Mouse (Mus musculus) spleen, postnatal 4 days (tissue): ENCODE results near the gene Slc46a3.

Experiments
- DNase-seq, 2 experiments: peaks; one replicate each; pipeline ENCODE4 v3.0.0; 2022; ENCODE audit warnings: low spot score in 2 of 2

The Slc46a3 gene

DNA sequence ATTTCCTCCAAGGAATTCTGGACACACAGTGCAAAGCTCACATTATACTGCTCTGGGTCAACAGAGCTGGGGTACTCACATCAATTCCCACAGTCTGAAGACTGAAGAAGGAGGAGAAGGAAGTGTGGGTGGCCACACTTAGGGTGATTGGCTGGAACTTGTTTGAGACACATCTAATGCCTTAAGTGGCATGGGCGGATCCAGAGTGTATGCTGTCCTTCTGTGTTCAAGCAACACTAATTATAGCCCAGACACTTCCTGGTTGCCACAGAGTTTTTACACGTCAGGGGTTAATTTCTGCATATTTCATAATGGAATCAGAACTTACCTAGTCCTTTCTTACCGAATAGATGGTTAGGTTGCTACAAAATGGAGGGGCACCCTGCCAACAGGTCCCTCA lies 49.3 kb downstream of the Slc46a3 start:
- DNase-seq, result no peak

DNA sequence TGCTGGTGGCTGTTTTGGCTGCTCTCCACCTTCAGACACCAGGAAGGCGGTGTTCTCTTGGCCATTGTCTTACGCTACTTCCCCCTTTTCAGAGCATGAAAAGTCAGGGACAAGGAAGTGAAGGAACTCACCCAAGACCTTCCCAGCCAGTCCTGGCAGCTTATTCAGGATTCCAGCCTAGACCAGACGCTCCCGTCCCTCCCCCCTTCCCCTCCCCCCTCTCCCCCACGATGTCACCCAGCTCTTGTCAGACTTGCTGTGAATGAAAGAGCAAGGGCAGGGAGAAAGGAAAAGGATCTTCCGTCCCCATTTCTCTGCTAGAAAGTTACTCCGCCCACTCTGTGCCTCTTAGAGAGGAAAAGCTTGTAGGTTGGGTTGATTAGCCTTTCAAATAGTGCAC lies 51.3 kb downstream of the Slc46a3 start:
- no peak for DNase-seq

DNA sequence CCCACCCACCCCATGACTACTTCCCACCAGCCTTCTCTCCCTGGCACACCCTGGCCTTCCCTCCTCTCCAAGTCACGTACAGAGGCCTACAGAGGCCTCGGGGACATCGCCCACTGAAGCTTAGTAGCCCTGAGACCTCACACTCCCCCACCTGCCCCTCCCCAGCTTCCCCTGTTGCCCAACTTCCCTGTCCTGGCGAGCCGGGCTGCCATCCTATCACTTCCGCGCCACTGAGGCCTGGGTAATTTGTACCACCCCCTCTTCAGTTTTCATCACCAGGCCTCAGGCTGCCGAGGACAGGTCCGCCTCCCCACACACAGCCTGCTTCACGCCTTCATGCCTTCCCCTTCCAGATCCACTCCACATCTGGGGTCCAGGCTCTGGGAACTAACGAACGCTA lies 55.2 kb downstream of the Slc46a3 start:
- no peak for DNase-seq

DNA sequence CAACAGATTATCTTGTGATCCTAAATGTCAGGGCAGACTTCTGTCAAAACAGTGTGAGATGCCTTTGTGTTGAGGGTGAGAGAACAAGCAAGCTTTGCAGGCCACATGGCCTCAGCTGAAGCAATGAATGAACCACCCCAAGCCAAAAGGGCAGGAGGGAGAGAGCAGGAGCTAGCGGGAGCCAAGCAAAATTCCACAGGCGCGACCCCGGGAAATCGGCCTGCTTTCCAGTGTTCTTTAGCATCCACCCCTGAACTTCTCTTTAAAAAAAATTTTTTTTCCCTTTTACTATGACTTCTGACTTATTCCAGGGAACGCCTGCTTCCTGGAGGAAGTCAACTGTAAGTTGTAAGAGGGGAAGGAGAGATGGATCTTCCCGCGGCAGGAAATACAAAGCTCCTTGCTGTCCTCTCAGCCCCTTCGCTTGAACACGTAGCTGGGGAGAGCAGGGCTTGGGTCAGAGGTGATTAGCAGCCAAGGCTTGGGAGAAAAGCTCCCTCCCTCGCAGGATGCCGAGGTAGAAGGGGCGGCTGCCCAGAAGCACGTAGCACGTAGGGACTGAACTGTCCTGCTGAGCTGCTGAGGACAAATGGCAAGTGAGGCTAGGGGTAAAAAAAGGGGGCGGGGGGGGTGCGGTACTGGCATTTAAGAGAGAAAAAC lies 59.6 kb downstream of the Slc46a3 start:
- DNase-seq, result no peak

- DNase-seq, result no peak
Observed at GRCm38 (mm10) chr5:147832842-147833241, 61.8 kb downstream of the Slc46a3 start.

DNA sequence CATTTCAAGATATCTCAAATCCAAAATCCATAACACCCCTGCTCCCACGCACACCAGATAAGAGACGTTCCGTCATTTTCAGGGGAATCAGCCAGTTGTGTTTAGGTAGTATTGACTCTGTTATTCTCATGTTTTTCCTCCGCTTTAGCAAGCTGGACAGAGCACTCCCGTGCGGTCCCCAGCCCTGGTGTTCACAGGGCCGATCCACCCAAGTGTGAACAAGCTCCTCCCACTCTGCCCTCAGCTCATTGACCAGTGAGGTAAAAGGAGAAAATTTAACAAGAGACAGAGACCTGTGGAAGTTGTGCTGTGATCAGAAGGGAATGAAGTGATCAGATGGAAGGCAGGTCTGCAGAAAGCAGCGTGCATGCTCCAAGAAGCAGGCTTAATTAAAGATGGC lies 65.8 kb downstream of the Slc46a3 start:
- DNase-seq, result no peak
